Mouse (Mus musculus) MEL (cell line): ENCODE data around the gene Gpr62. TPM values are rescaled to one million over a fixed set of nuclear protein-coding genes. Genes with fewer than 3 reads are reported as not detected.
"Not testable (repeated sequence)": the region's sequence is repeated elsewhere in the genome, so short reads cannot be mapped to it uniquely, and the experiment has no call there.

Source experiments
- DNase-seq: peaks from one replicate; pipeline ENCODE4 v3.0.0; 2011; ENCODE audit warnings: low read depth, low spot score
- H3K27ac ChIP-seq: 2 replicates; pipeline ENCODE4 v1.5.1; 2012; ENCODE audit warnings: low read depth, mild to moderate bottlenecking, control low read depth, low read length, moderate library complexity; ENCODE audit not compliant: control insufficient read depth
- H3K27me3 ChIP-seq, 2 experiments: fragments of 150-350 bp in 1 of 2; sonication (generic) in 1 of 2; 2 replicates each; pipeline ENCODE4 v1.6.1; 2012; ENCODE audit warnings: low read length in 2 of 2, mild to moderate bottlenecking in 2 of 2, improper control_type of control experiment in 1 of 2, moderate library complexity in 1 of 2; ENCODE audit not compliant: insufficient read depth in 2 of 2, control insufficient read depth in 1 of 2
- H3K36me3 ChIP-seq, 2 experiments: 2 replicates each; pipeline ENCODE4 v1.6.1; 2012 to 2014; ENCODE audit warnings: low read length in 2 of 2, improper control_type of control experiment in 1 of 2, inconsistent platforms in 1 of 2, mild to moderate bottlenecking in 1 of 2; ENCODE audit not compliant: insufficient read depth in 2 of 2, control insufficient read depth in 1 of 2
- H3K4me1 ChIP-seq, 2 experiments: fragments of 150-350 bp in 1 of 2; sonication (generic) in 1 of 2; 2 replicates each; pipeline ENCODE4 v1.6.1; 2012; ENCODE audit warnings: low read length in 2 of 2, improper control_type of control experiment in 1 of 2, mild to moderate bottlenecking in 1 of 2; ENCODE audit not compliant: insufficient read depth in 2 of 2, control insufficient read depth in 1 of 2
- H3K4me3 ChIP-seq, 2 experiments: fragments of 150-350 bp in 1 of 2; sonication (generic) in 1 of 2; 2 replicates each; pipeline ENCODE4 v1.5.1; 2012; ENCODE audit warnings: low read depth in 2 of 2, low read length in 2 of 2, mild to moderate bottlenecking in 2 of 2, moderate library complexity in 2 of 2, control low read depth in 1 of 2, improper control_type of control experiment in 1 of 2; ENCODE audit not compliant: control insufficient read depth in 1 of 2, insufficient read depth in 1 of 2
- H3K79me2 ChIP-seq: 2 replicates; pipeline ENCODE4 v1.6.1; 2012; ENCODE audit warnings: mild to moderate bottlenecking, low read length, moderate library complexity; ENCODE audit not compliant: control insufficient read depth, poor library complexity, insufficient read depth
- H3K9ac ChIP-seq: 2 replicates; pipeline ENCODE4 v1.6.1; 2012; ENCODE audit warnings: low read depth, mild to moderate bottlenecking, control low read depth, low read length, moderate library complexity; ENCODE audit not compliant: control insufficient read depth, poor library complexity, severe bottlenecking
- H3K9me3 ChIP-seq: fragments of 150-350 bp; sonication (generic); replicated peaks from 2 replicates; pipeline ENCODE4 v1.6.1; 2012; ENCODE audit warnings: mild to moderate bottlenecking, low read length, improper control_type of control experiment, moderate library complexity; ENCODE audit not compliant: insufficient read depth
- BHLHE40 ChIP-seq: IDR thresholded peaks from 2 replicates; pipeline ENCODE4 v1.6.1; 2012; ENCODE audit warnings: low read depth, mild to moderate bottlenecking, inconsistent platforms, low read length, improper control_type of control experiment, borderline replicate concordance
- CHD1 ChIP-seq: IDR thresholded peaks from 2 replicates; pipeline ENCODE4 v1.6.1; 2012; ENCODE audit warnings: low read depth, mild to moderate bottlenecking, inconsistent platforms, low read length, improper control_type of control experiment
- GABPA ChIP-seq: IDR thresholded peaks from 2 replicates; pipeline ENCODE4 v1.6.1; 2012; ENCODE audit warnings: low read depth, mild to moderate bottlenecking, inconsistent platforms, low read length, improper control_type of control experiment, moderate library complexity
- JUND ChIP-seq: IDR thresholded peaks from 2 replicates; pipeline ENCODE4 v1.6.1; 2011; ENCODE audit warnings: low read depth, mild to moderate bottlenecking, improper control_type of control experiment, low read length
- KAT2A ChIP-seq: conservative IDR thresholded peaks from 2 replicates; pipeline ENCODE4 v1.6.1; 2012; ENCODE audit warnings: low read depth, low read length, improper control_type of control experiment, inconsistent platforms
- MAX ChIP-seq: IDR thresholded peaks from 2 replicates; pipeline ENCODE4 v1.6.1; 2011; ENCODE audit warnings: low read length, improper control_type of control experiment
- POLR2A ChIP-seq, 2 experiments: IDR thresholded peaks; 2 replicates each; pipeline ENCODE4 v1.6.1; 2011 to 2012; ENCODE audit warnings: low read length in 2 of 2, mild to moderate bottlenecking in 2 of 2, control low read depth in 1 of 2, improper control_type of control experiment in 1 of 2, low read depth in 1 of 2, moderate library complexity in 1 of 2; ENCODE audit not compliant: control insufficient read depth in 1 of 2, insufficient read depth in 1 of 2, poor library complexity in 1 of 2
- POLR2AphosphoS5 ChIP-seq: IDR thresholded peaks from 2 replicates; pipeline ENCODE4 v1.6.1; 2012; ENCODE audit warnings: low read depth, borderline replicate concordance, mild to moderate bottlenecking, inconsistent platforms, low read length, moderate library complexity, mixed read lengths
- TBP ChIP-seq: IDR thresholded peaks from 2 replicates; pipeline ENCODE4 v1.8.0; 2011; ENCODE audit warnings: low read depth, low read length, improper control_type of control experiment
- USF2 ChIP-seq, 2 experiments: IDR thresholded peaks; 2 replicates each; pipeline ENCODE4 v1.6.1; 2011 to 2012; ENCODE audit warnings: improper control_type of control experiment in 2 of 2, low read length in 2 of 2, borderline replicate concordance in 1 of 2, inconsistent platforms in 1 of 2, low read depth in 1 of 2, mild to moderate bottlenecking in 1 of 2; ENCODE audit not compliant: insufficient read depth in 1 of 2
- ZKSCAN1 ChIP-seq: IDR thresholded peaks from 2 replicates; pipeline ENCODE4 v1.6.1; 2012; ENCODE audit warnings: low read depth, mild to moderate bottlenecking, inconsistent platforms, low read length, improper control_type of control experiment, moderate library complexity
- polyA plus RNA-seq, 2 experiments: library from polyadenylated mRNA; stranded (reverse) in 1 of 2; unstranded in 1 of 2; fragments of >175 nt in 1 of 2; fragments of >200 nt in 1 of 2; gene quantifications; 2 replicates each; pipeline versions ENCODE4 v1.2.1 to v1.2.4; 2012; ENCODE audit warnings: low replicate concordance in 2 of 2, low read depth in 1 of 2; ENCODE audit not compliant: insufficient read length in 2 of 2, insufficient read depth in 1 of 2, missing spikeins in 1 of 2
- total RNA-seq: library from RNA; depleted of rRNA; stranded (reverse); fragments of 300-350 nt; gene quantifications from 2 replicates; pipeline ENCODE4 v1.2.3, GENCODE M21; 2012

Gpr62 gene
- total and polyA plus RNA-seq, 3 experiments: 0.10 TPM; not detected in 2

DNA sequence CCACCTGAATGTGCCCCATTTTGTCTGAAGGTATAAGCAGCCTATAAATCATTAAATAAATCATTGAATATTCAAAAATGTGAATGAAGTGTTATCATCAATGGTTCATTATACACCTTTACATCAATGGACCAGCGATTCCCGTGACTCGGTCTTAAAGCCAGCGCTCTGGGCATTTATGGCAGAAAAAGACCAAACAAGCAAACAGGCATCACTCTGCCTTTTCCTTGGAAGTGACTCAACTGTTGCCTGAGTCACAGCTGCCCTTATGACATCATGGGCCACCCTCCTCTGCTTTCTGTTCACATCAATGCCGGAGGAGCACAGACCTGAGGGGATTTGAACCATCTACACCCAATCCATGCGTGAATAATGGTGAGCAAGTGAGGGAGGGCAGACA is 33.9 kb upstream of the Gpr62 start, which contains the start of gene Iqcf1:
Iqcf1 (plus strand) TSS at position 301 of the 400 bp plus-strand sequence.
- H3K4me1 ChIP-seq: no peaks in the 10 kb centered on the region
- H3K9me3 ChIP-seq: no peaks in the 10 kb centered on the region
- no peaks in the 10 kb centered on the region for H3K36me3 ChIP-seq
- TF ChIP-seq MAX: no peak
- TF ChIP-seq KAT2A: no peak
- no peak for TF ChIP-seq CHD1
- no peak for TF ChIP-seq USF2 (IDR thresholded peaks at IDR 0.05; ENCODE audit: borderline replicate concordance in 1 of 2, insufficient read depth in 1 of 2, low read depth in 1 of 2, low read length in 2 of 2)
- TF ChIP-seq POLR2AphosphoS5: no peak
- TF ChIP-seq POLR2A (IDR thresholded peaks at IDR 0.05; ENCODE audit: control insufficient read depth in 1 of 2, insufficient read depth in 1 of 2, low read depth in 1 of 2, low read length in 2 of 2, poor library complexity in 1 of 2): no peak
- no peaks in the 10 kb centered on the region for H3K27me3 ChIP-seq
- DNase-seq: no peak
- no peak within 1 kb of the TSS for H3K27ac ChIP-seq
- no peak within 1 kb of the TSS for H3K9ac ChIP-seq
- no peak within 1 kb of the TSS for H3K4me3 ChIP-seq
- H3K79me2 ChIP-seq: no peaks in the 10 kb centered on the region

DNA sequence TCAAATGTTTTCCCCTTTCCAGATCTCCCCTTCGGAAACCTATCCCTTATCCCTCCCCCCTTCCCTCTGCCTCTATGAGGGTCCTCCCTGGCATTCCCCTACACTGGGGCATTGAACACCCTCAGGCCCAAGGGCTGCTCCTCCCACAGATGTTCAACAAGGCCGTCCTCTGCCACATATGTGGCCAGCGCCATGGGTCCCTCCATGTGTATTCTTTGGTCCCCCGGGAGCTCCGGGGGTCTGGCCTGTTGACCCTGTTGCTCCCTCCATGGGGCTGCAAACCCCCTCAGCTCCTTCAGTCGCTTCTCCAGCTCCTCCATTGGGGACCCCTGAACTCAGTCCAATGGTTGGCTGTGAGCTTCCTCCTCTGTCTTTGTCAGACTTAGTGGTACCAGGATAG is 21.9 kb upstream of the Gpr62 start:
- not testable (repeated sequence) for H3K4me3 ChIP-seq, H3K4me1 ChIP-seq, H3K36me3 ChIP-seq, H3K9ac ChIP-seq, DNase-seq, H3K79me2 ChIP-seq, H3K27me3 ChIP-seq, H3K9me3 ChIP-seq, H3K27ac ChIP-seq

DNA sequence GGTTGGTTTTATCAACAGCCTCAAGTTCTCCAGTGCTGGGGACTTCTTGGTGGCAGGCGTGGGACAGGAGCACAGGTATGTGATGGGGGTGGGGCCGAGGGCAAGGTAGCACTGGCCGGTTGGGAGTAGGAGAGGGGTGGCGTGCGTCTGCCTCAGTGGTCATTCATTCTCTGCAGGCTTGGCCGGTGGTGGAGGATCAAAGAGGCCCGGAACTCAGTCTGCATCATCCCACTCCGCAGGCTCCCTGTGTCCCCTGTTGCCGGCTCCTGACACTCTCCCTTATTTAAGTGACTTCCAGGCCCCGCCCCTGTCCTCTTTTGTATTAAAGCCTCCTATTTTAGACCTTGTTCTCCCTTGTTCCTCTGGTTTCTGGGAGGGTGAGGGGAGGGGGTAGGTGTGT is 19.3 kb upstream of the Gpr62 start:
- Histone ChIP-seq H3K27ac (no peak overlapping the region), H3K4me3 (no peak overlapping the region), H3K9ac (no peak overlapping the region), H3K9me3 (no peaks in the 10 kb centered on the region), H3K27me3 (no peaks in the 10 kb centered on the region), H3K36me3 (no peaks in the 10 kb centered on the region; a peak in 1 of 4 replicates), H3K4me1 (no peaks in the 10 kb centered on the region), H3K79me2 (peaks cover 3% of the 10 kb centered on the region)
- TF ChIP-seq CHD1 (no peak), MAX (no peak), BHLHE40 (no peak), TBP (no peak), JUND (no peak), GABPA (no peak), ZKSCAN1 (no peak)
- DNase-seq: no peak
